Mouse (Mus musculus) CD4-positive naive resting alpha-beta T cell, adult 57 days (primary cell): ENCODE measurements around the gene Accs. TPM values are rescaled to one million over a fixed set of nuclear protein-coding genes. Genes with fewer than 3 reads are reported as not detected.

ENCODE experiments used
- total RNA-seq: library from RNA; stranded (reverse); gene quantifications from one replicate; pipeline ENCODE4 v1.2.4, GENCODE M21; 2023

Gene Accs
- total RNA-seq: 20.3 TPM

GRCm38 (mm10) chr2:93849505-93850089 lies at the start of gene Accs:
TSS of gene Accs (minus strand) at chr2:93849943.

DNA sequence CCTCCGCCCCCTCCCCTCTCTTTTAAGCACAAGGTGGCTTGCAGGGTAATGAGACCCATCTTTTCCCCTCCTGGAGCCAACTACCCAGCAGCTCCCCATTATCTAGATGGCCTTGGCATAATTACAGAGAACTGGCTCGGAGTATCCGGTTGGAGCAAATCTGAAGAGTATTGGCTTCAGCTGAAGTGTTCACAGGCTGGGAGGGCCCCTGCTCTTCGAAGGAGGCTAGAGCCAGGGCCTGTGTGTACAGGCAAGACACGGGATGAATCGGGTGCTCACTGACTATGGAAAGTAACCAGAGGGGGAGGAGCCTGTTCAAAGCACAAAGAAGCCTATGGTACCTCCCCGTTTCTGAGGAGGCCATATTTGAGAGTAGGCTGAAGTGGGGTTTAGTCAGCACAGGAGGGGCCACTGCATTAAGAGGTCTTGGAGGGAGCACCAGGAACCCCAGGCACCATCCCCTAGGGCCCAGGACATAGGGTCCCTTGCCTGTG lies 19.4 kb upstream of the Accs start, which contains the start of gene Accsl:
Gene Accsl, minus strand, starts transcription at position 51 of the 494 bp plus-strand sequence.

DNA sequence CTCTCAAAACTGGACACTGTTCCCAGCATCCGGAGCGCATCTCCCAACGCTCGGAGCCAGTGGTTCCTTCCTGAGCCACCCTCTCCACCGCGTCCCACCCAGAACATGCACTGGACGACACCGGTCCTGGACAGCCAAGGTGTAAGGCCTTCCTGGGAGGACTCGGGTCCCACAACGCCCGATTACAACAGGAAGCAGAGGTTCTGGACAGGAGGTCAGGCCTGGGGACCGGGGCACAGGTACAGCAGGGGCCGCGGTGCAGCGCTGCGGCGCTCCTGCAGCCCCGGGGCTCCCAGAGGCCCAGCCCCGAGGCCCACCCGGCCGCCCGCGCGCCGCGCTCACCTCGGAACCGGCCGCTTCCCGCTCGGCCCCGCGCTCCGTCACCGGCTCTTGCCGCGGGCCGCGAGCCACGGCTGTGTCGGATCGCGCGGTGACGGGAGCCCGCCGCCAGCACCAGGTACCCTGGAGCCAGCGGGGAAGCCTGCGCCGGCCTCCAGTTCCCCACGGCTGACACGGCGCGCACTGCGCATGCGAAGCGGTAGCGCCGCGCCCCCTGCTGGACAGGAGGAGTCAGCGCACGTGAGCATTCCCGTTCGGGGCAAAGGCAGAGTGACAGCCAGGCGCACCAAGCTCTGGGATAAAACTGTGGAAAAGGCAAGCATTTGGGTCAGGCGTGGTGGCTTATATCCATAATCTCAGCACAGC lies 27.5 kb downstream of the Accs start, which contains the start of gene Ext2:
Gene Ext2, minus strand, starts transcription at position 524 of the 705 bp plus-strand sequence.

Other genes with a start within 250 kb of the Accs start
- gene Alx4, start 207.6 kb downstream of the Accs start, total RNA-seq: not detected
- gene Ext2, start 27.4 kb downstream of the Accs start, total RNA-seq: 59.9 TPM
- gene Accsl, start 19.2 kb upstream of the Accs start, total RNA-seq: not detected
- 0.83 TPM for gene Gm13889, start 107.3 kb upstream of the Accs start, total RNA-seq
- not detected for gene Gm27027, start 146.4 kb upstream of the Accs start, total RNA-seq
- 55.1 TPM for gene Alkbh3, start 160.9 kb upstream of the Accs start, total RNA-seq